Mouse (Mus musculus) kidney, postnatal 4 days (tissue): ENCODE measurements around the gene Pogz.
"Not testable (repeated sequence)": the region's sequence is repeated elsewhere in the genome, so short reads cannot be mapped to it uniquely, and the experiment has no call there.

Experiments
- DNase-seq, 2 experiments: peaks; one replicate each; pipeline ENCODE4 v3.0.0; 2021; ENCODE audit warnings: mixed read lengths in 2 of 2

Pogz gene

GRCm38 (mm10) chr3:94917816-94918361 is 80.5 kb downstream of the Pogz start:
- DNase-seq, result peak; percentile 77 to 89

GRCm38 (mm10) chr3:94918845-94919244 is 81.5 kb downstream of the Pogz start:
- DNase-seq, result no peak

- peak; percentile 34 to 45 for DNase-seq
These were observed 83.7 kb downstream of the Pogz start for GRCm38 (mm10) chr3:94921104-94921503.

DNA sequence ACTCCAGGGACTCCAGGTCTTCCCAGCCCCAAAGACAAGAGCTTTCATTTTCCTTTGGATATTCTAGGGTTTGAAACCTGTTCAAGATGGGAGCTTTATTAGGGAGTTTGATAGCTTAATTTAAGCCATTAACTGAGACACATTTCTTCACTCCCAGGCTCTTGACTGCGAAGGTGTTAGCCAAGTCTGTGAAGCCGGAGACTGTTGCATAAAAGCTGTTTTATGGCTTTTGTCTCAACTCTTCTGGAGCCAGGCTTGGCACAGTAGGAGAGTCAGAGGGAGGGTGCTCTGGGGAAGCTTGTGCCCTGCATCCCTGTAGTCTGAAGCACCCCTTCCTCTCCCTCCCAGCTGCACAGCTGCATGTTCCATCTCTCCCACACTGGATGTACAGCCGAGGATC is 85.0 kb downstream of the Pogz start:
- no peak for DNase-seq

GRCm38 (mm10) chr3:94924688-94925087 is 87.3 kb downstream of the Pogz start:
- no peak for DNase-seq

- DNase-seq, result not testable (repeated sequence)
These were observed 89.0 kb downstream of the Pogz start for GRCm38 (mm10) chr3:94926301-94926736.

GRCm38 (mm10) chr3:94928979-94929378 is 91.6 kb downstream of the Pogz start:
- DNase-seq, result not testable (repeated sequence)

GRCm38 (mm10) chr3:94930386-94931266 is 93.3 kb downstream of the Pogz start:
- DNase-seq, result peak; percentile 62 to 73

DNA sequence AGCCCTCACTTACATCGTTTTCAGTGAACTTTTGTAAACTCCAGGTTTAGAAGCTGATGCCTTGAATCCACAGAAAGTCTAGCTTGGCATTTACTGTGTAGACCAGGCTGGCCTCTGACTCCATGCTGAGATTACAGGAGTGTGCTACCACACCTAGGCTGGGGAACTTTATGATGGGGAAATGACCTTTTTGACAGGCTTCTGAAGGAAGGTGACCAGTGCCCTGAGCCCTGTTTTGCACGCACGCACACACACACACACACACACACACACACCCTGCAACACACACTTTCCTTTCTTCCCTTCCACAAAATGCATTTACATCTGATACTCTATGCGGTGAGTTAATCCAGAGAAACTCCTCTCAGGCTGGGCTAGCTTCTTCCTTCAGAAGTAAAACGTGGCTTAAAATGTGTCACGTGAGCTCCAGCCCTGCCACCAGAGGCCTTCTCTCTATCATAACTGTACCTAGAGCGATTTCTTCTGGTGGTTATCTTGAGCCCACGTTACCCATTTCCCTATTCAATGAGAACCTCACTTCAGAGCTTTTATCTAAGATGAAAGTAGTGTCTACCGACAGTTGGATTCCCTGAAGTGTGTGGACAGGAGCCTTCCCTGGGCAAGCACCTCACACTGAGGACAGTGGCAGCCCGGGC is 94.2 kb downstream of the Pogz start:
- DNase-seq, result not testable (repeated sequence)
